Mouse (Mus musculus): ENCODE measurements at regions not wholly inside any gene's neighbourhood (a gene's known extent, or its start where the extent isn't known, plus 50 kb on each side); places are given as distances from the start of the nearest gene placed in this dataset.
"Not testable (repeated sequence)": the region's sequence is repeated elsewhere in the genome, so short reads cannot be mapped to it uniquely, and the experiment has no call there.

DNA sequence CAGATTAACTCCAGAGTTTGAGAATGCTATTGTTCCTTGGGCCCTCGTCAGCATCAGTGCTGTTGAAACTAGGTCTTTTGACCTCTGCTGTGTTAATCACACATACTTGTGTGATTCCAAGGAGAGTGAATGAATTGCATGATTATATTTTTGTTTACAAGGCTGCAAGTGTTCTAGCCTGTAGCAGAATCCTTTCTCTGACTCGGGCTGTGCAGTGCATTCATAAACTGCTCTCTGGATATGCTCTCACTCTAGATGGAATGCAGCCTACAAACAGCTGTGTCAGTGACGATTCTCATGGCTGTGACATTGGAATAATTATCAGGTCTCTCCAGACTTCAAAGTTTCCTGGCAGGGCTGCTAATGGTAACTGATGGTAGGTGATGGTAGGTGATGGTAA is 230.8 kb downstream of the Antxr2 start:
- H3K4me1 ChIP-seq (ENCODE audit: control insufficient read depth, insufficient read depth, low read length) = no peaks in the 10 kb centered on the region
- 37% methylated on average over 3 of the region's 3 CpGs for WGBS
- H3K27me3 ChIP-seq (ENCODE audit: control insufficient read depth, insufficient read depth, low read length) = no peaks in the 10 kb centered on the region
- no peak overlapping the region for H3K4me3 ChIP-seq (replicated peaks; ENCODE audit: insufficient read depth, low read depth, low read length)
- H3K27ac ChIP-seq (ENCODE audit: insufficient read depth, low read length) = no peak overlapping the region
- no peak for DNase-seq
- no peak for TF ChIP-seq CTCF (IDR thresholded peaks at IDR 0.05; ENCODE audit: borderline replicate concordance, insufficient read depth, low read depth, low read length)
- TF ChIP-seq POLR2A (IDR thresholded peaks at IDR 0.05; ENCODE audit: borderline replicate concordance, insufficient read depth, low read length) = no peak

DNA sequence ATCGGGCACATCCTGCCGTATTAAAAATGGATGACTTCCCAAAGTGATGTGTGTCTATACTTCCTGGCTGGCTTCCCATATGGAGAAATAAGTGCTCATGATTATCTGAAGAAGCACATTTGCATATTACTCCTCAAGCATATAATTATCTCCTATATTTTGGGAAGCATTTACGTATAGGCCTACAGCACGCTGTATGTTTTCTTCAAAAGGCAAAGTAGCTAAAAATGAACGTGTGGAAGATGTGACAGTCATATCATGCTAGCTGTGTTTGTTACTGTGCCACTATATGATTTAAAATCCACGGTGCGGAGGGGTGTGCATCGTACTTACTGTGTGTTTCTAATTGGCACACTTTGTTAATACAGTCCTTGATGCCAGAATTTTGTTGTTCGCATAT is 242.7 kb downstream of the Antxr2 start:
- Histone ChIP-seq H3K4me1 (ENCODE audit: control insufficient read depth, insufficient read depth, low read length) (no peaks in the 10 kb centered on the region), H3K27ac (ENCODE audit: insufficient read depth, low read length) (no peak overlapping the region), H3K4me3 (replicated peaks; ENCODE audit: insufficient read depth, low read depth, low read length) (no peak overlapping the region), H3K27me3 (ENCODE audit: control insufficient read depth, insufficient read depth, low read length) (no peaks in the 10 kb centered on the region)
- TF ChIP-seq CTCF (IDR thresholded peaks at IDR 0.05; ENCODE audit: borderline replicate concordance, insufficient read depth, low read depth, low read length) = no peak
- TF ChIP-seq POLR2A (IDR thresholded peaks at IDR 0.05; ENCODE audit: borderline replicate concordance, insufficient read depth, low read length) = no peak
- DNase-seq = no peak
- WGBS = 53% methylated on average over 9 of the region's 9 CpGs

DNA sequence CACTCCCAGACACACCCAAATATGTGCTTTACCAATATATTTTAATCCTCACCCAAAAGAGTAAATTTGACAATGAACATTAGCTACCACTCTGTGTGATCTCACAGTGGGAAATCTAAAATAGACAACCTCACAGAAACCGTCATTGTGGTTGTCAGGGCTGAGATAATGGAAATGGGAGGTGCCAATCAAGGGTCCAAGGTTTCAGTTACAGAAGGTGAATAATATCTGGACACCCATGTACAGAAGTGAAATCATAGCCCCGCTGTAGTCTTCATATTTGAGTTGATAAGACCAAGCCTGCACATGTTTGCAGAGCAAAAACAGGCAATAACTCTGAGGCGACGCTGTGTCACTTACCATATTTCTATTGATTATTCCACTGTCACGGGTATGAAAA is 243.8 kb downstream of the Antxr2 start:
- Histone ChIP-seq H3K4me3 (replicated peaks; ENCODE audit: insufficient read depth, low read depth, low read length) (no peak overlapping the region), H3K4me1 (ENCODE audit: control insufficient read depth, insufficient read depth, low read length) (no peaks in the 10 kb centered on the region), H3K27me3 (ENCODE audit: control insufficient read depth, insufficient read depth, low read length) (no peaks in the 10 kb centered on the region), H3K27ac (ENCODE audit: insufficient read depth, low read length) (no peak overlapping the region)
- 90% methylated on average over 5 of the region's 5 CpGs for WGBS
- TF ChIP-seq CTCF (IDR thresholded peaks at IDR 0.05; ENCODE audit: borderline replicate concordance, insufficient read depth, low read depth, low read length) = no peak
- no peak for TF ChIP-seq POLR2A (IDR thresholded peaks at IDR 0.05; ENCODE audit: borderline replicate concordance, insufficient read depth, low read length)
- DNase-seq = no peak

DNA sequence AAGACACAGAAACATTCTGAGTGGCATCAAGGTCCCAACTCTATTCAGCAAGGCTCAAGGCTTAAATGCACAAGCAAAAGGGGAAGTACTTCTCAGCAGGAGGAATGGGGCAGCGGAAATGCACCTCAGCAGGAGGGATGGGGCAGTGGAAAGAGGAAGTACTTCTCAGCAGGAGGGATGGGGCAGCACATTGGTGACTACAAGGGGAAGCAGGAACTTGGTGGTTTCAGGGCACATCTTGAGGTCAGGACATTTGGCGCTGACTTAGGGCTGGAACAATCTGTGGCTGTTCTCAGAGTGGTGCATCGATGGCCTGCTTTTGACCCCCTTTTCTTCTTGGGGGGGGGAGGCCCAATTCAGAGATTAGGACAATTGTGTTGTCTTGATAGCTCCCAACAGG is 255.7 kb downstream of the Antxr2 start:
- H3K4me1 ChIP-seq (ENCODE audit: control insufficient read depth, insufficient read depth, low read length) = not testable (repeated sequence)

DNA sequence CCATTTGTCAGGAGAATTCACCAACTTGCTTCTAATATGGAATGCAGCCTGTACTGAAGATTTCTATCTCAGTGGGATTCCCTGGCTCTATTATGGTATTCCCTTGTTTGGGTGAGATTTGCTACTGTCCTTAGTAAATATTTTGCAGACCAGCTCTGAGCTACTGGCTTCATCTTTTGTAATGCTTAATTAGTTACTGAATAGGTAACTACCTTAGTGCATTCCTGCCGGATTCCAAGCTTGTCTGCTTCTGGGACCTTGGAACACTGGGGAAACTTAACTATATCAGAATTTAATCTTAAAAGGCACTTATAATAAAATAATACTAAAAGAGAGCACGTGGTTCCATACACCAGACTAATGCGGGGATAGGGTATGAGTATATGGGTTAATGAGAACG is 257.4 kb downstream of the Antxr2 start:
- WGBS = 82% methylated on average over 4 of the region's 4 CpGs
- not testable (repeated sequence) for H3K27me3 ChIP-seq (ENCODE audit: control insufficient read depth, insufficient read depth, low read length); DNase-seq; H3K4me1 ChIP-seq (ENCODE audit: control insufficient read depth, insufficient read depth, low read length); H3K27ac ChIP-seq (ENCODE audit: insufficient read depth, low read length); H3K4me3 ChIP-seq (replicated peaks; ENCODE audit: insufficient read depth, low read depth, low read length)

More for the DNA sequence above, 255.7 kb downstream of the Antxr2 start:
- not testable (repeated sequence) for DNase-seq; H3K27ac ChIP-seq (ENCODE audit: insufficient read depth, low read length); H3K4me3 ChIP-seq (replicated peaks; ENCODE audit: insufficient read depth, low read depth, low read length); H3K27me3 ChIP-seq (ENCODE audit: control insufficient read depth, insufficient read depth, low read length)
- WGBS = 87% methylated on average over 3 of the region's 3 CpGs

DNA sequence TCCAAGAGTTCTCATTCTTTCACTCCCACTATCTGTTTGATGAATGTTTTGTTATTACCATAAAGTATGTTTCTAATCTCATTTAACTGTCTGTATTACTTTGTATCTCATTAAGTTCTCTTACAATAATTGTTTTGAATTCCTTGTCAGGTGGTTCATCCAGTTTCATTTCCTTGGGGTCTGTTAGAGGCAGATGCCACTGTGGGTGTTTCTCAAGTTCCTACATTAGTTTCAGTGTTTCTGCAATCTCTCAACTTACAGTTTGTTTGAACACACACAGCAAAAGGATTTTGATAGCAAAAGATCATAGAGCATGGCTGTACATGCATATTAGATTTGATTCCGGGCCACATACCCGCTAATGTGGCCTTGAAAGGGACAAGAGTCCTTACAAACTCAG is 280.5 kb upstream of the Gk2 start:
- TF ChIP-seq CTCF (IDR thresholded peaks at IDR 0.05; ENCODE audit: borderline replicate concordance, insufficient read depth, low read depth, low read length) (no peak), POLR2A (IDR thresholded peaks at IDR 0.05; ENCODE audit: borderline replicate concordance, insufficient read depth, low read length) (no peak)
- DNase-seq = no peak
- Histone ChIP-seq H3K27ac (ENCODE audit: insufficient read depth, low read length) (no peak overlapping the region), H3K27me3 (ENCODE audit: control insufficient read depth, insufficient read depth, low read length) (no peaks in the 10 kb centered on the region), H3K4me1 (ENCODE audit: control insufficient read depth, insufficient read depth, low read length) (no peaks in the 10 kb centered on the region), H3K4me3 (replicated peaks; ENCODE audit: insufficient read depth, low read depth, low read length) (no peak overlapping the region)
- WGBS = 96% methylated on average over 2 of the region's 2 CpGs

DNA sequence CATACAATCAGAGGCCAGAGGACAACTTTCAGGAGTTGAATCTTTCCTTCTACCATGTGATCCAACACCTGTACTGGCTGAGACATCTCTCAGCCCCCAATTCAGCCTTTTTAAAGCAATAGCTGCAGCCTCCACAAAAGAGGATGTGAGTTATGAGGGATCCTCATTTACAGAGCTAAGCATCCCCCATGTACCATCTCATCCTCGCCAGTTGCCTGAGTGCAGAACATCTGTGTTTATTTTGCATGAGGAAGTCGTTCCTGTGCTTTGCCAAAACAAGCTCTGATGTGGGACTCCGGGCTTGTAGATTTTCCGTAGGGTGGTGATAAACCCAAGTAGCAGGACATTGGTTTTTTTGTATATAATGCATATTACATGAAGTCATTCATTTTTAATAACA is 274.1 kb upstream of the Gk2 start:
- Histone ChIP-seq H3K27me3 (ENCODE audit: control insufficient read depth, insufficient read depth, low read length) (no peaks in the 10 kb centered on the region), H3K27ac (ENCODE audit: insufficient read depth, low read length) (no peak overlapping the region), H3K4me3 (replicated peaks; ENCODE audit: insufficient read depth, low read depth, low read length) (no peak overlapping the region), H3K4me1 (ENCODE audit: control insufficient read depth, insufficient read depth, low read length) (no peaks in the 10 kb centered on the region)
- WGBS = 77% methylated on average over 4 of the region's 4 CpGs
- TF ChIP-seq CTCF (IDR thresholded peaks at IDR 0.05; ENCODE audit: borderline replicate concordance, insufficient read depth, low read depth, low read length) = no peak
- TF ChIP-seq POLR2A (IDR thresholded peaks at IDR 0.05; ENCODE audit: borderline replicate concordance, insufficient read depth, low read length) = no peak
- no peak for DNase-seq

DNA sequence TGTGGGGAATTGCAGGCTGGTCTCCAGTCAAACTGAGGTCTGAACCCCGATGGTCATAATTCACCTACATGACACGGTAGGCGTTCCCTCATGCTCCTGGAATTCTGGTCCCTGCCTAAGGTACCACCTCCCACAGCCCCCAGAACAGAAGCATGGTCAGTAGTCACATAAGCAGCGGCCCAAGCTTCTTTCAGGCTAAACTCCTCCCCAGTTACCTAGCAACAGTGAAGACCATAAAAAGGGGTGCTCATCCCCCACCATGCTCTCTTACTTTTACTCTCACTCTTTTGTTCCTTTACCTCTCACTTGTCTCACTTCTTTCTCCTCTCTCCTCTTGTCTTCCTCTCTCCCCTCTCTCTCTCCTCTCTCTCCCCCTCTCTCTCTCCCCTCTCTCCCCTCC is 262.5 kb upstream of the Gk2 start:
- not testable (repeated sequence) for H3K27ac ChIP-seq (ENCODE audit: insufficient read depth, low read length); H3K27me3 ChIP-seq (ENCODE audit: control insufficient read depth, insufficient read depth, low read length); H3K4me3 ChIP-seq (replicated peaks; ENCODE audit: insufficient read depth, low read depth, low read length); DNase-seq; H3K4me1 ChIP-seq (ENCODE audit: control insufficient read depth, insufficient read depth, low read length)
- 33% methylated on average over 4 of the region's 4 CpGs for WGBS

DNA sequence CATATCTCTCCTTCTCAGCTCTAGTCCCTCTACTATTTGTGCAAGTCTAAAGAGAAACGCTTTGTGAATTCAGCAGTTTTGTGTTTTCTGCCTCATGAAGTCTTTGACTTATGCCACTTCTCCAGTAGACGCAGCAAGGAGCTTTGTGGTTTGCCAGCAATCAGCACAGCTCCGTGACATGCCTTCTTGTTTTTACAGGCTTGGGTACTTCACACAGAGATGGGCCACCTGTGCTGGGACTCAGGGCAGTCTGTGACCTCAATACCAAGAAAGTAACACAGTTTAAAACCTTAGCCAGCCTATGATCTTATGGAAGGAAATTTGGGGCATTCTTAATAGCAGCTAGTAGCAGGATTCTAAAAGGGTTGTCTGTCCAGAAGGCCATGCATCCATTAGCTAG is 248.4 kb upstream of the Gk2 start:
- H3K27me3 ChIP-seq (ENCODE audit: control insufficient read depth, insufficient read depth, low read length) = no peaks in the 10 kb centered on the region
- DNase-seq = peak; percentile 20 to 49
- 44% methylated on average over 3 of the region's 3 CpGs for WGBS

More for the DNA sequence above, 248.4 kb upstream of the Gk2 start:
- TF ChIP-seq POLR2A (IDR thresholded peaks at IDR 0.05; ENCODE audit: borderline replicate concordance, insufficient read depth, low read length) = no peak
- TF ChIP-seq CTCF (IDR thresholded peaks at IDR 0.05; ENCODE audit: borderline replicate concordance, insufficient read depth, low read depth, low read length) = no peak
- Histone ChIP-seq H3K4me3 (replicated peaks; ENCODE audit: insufficient read depth, low read depth, low read length) (no peak overlapping the region), H3K4me1 (ENCODE audit: control insufficient read depth, insufficient read depth, low read length) (no peaks in the 10 kb centered on the region), H3K27ac (ENCODE audit: insufficient read depth, low read length) (no peak overlapping the region)

Measured in cerebellum, adult 2 months (tissue).